Mouse (Mus musculus) limb, embryonic 10.5 days (tissue): Measurements from ENCODE around the gene Lrmda. TPM values are rescaled to one million over a fixed set of nuclear protein-coding genes. Genes with fewer than 3 reads are reported as not detected.

Source experiments
- DNase-seq: peaks from one replicate; pipeline ENCODE4 v3.0.0-alpha.2; 2017; ENCODE audit warnings: low spot score
- H3K27ac ChIP-seq: fragments of 300-500 bp; sonication (generic); 2 replicates; pipeline ENCODE4 v1.5.1; 2016; ENCODE audit warnings: mild to moderate bottlenecking
- H3K27me3 ChIP-seq: fragments of 300-500 bp; sonication (generic); 2 replicates; pipeline ENCODE4 v1.6.1; 2016; ENCODE audit warnings: low read depth, mild to moderate bottlenecking; ENCODE audit not compliant: poor library complexity, severe bottlenecking
- H3K36me3 ChIP-seq: fragments of 300-500 bp; sonication (generic); 2 replicates; pipeline ENCODE4 v1.6.1; 2016; ENCODE audit warnings: mild to moderate bottlenecking, moderate library complexity
- H3K4me1 ChIP-seq: fragments of 300-500 bp; sonication (generic); 2 replicates; pipeline ENCODE4 v1.6.1; 2016
- H3K4me3 ChIP-seq: fragments of 300-500 bp; sonication (generic); 2 replicates; pipeline ENCODE4 v1.5.1; 2016; ENCODE audit warnings: mild to moderate bottlenecking, moderate library complexity
- H3K9me3 ChIP-seq: fragments of 300-500 bp; sonication (generic); replicated peaks from 2 replicates; pipeline ENCODE4 v1.6.1; 2016; ENCODE audit warnings: mild to moderate bottlenecking
- WGBS: fragments of 180-500 bp; shearing (Covaris S2); methylation state at CpG from one replicate; pipeline ENCODE4 v1.1.7; 2016; 5-methylcytosine and 5-hydroxymethylcytosine counted together
- polyA plus RNA-seq: library from polyadenylated mRNA; unstranded; fragments of >200 nt; fragmentation: Nextera tagmentation; extraction: Ambion mirVana; gene quantifications from 2 replicates; pipeline ENCODE4 v1.2.1, GENCODE M21; 2016

Lrmda gene
- polyA plus RNA-seq, 1 experiment from 2014 or later = 0.48 TPM

GRCm38 (mm10) chr14:22279591-22279990 is 260.1 kb downstream of the Lrmda start:
- Histone ChIP-seq H3K36me3 (no peaks in the 10 kb centered on the region), H3K4me3 (no peak overlapping the region), H3K4me1 (peaks cover 23% of the 10 kb centered on the region), H3K9me3 (no peaks in the 10 kb centered on the region), H3K27me3 (peaks cover 63% of the 10 kb centered on the region), H3K27ac (no peak overlapping the region)
- WGBS = 94% methylated on average over 4 of the region's 4 CpGs
- DNase-seq = no peak

- no peak overlapping the region for H3K27ac ChIP-seq
- H3K36me3 ChIP-seq = no peaks in the 10 kb centered on the region
- 75% methylated on average over 7 of the region's 7 CpGs for WGBS
- H3K4me1 ChIP-seq = peaks cover 23% of the 10 kb centered on the region
- peaks cover 58% of the 10 kb centered on the region for H3K27me3 ChIP-seq
- no peak for DNase-seq
- H3K4me3 ChIP-seq = no peak overlapping the region
- no peaks in the 10 kb centered on the region for H3K9me3 ChIP-seq
Measured at GRCm38 (mm10) chr14:22281630-22282029, 262.1 kb downstream of the Lrmda start.

- Histone ChIP-seq H3K9me3 (no peaks in the 10 kb centered on the region), H3K4me1 (peaks cover 24% of the 10 kb centered on the region), H3K27me3 (peaks cover 68% of the 10 kb centered on the region), H3K4me3 (no peak overlapping the region), H3K36me3 (no peaks in the 10 kb centered on the region), H3K27ac (peak overlapping the region; percentile 28; the same call in 1 of the 2 replicates)
- DNase-seq = no peak
- WGBS = 61% methylated on average over 6 of the region's 6 CpGs
Measured at GRCm38 (mm10) chr14:22282847-22283246, 263.3 kb downstream of the Lrmda start.

DNA sequence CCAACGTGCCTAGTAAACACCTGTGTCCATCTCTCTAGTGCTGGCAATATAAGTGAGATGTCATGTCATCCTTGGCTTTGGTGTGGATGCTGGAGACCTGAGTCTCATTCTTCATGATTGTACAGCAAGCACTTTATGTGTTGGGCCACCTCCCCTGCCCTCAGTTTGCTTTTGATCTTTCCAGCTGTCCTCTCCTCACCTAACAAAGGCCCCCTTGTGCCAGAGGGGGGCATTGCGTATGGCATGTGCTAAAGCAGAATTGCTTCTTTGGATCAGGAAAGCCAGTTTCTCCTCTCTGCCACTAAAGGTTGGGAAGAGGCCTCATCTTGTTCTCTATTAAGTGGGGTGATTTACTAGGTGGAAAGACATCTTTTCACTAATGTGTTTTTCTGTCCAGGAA is 264.2 kb downstream of the Lrmda start:
- Histone ChIP-seq H3K4me1 (peaks cover 33% of the 10 kb centered on the region), H3K27ac (no peak overlapping the region), H3K9me3 (no peaks in the 10 kb centered on the region), H3K36me3 (no peaks in the 10 kb centered on the region), H3K27me3 (peaks cover 68% of the 10 kb centered on the region), H3K4me3 (no peak overlapping the region)
- peak; percentile 34 for DNase-seq
- 81% methylated on average over 2 of the region's 2 CpGs for WGBS

DNA sequence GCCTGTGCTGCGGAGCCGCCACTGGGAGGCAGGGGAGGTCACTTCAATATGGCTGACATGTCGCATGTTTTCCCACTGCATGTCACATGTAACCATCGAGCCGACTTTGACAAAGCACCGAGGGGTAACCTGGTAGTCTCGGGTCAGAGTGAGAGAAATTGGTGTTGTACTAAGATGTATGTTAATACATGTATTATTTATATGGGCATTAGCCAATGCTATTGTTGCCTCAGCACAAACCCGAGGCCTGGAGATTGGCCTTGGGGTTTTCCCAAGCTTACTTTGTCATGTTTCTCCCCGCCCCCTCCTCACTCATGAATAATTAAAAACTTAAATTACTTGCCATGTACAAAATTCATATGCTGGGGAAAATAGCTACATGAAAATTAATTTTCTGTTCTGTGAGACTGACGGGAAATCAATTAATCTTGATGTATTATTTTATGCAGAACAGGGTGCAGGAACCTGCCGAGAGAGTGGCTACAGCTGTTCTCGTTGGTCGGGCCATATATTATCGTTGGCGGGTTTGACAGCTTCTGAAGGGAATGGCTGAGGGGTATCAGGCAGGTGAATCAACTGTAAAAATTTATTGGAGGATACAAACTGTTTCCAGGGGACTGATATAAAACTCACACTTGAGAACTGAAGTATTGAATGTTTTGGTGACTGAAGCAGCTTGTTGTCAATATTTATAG is 265.5 kb downstream of the Lrmda start:
- 84% methylated on average over 15 of the region's 15 CpGs for WGBS
- peaks cover 45% of the 10 kb centered on the region for H3K4me1 ChIP-seq
- H3K36me3 ChIP-seq = no peaks in the 10 kb centered on the region
- no peak overlapping the region for H3K4me3 ChIP-seq
- no peak overlapping the region for H3K27ac ChIP-seq
- no peak for DNase-seq
- H3K9me3 ChIP-seq = no peaks in the 10 kb centered on the region
- peaks cover 56% of the 10 kb centered on the region for H3K27me3 ChIP-seq

DNA sequence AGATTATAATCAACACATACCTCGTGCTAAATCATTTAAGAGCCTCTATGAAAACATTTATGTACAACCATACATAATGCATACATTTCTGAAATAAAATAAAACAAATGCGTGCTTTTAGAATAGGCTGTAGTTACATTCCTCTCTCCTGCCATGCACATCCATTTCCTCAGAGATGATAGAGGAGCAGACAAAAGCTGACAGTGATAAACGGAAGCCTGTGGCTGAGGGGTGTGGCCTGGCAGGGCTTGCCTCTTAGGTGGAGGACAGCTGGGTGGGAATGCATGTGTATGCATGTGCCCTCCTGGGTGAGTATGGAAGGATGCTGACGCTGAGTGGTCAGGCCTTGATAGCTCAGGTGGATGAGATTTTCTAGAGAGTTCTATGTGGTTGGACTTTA is 266.3 kb downstream of the Lrmda start:
- 74% methylated on average over 4 of the region's 4 CpGs for WGBS
- H3K27me3 ChIP-seq = peaks cover 50% of the 10 kb centered on the region
- H3K4me1 ChIP-seq = peaks cover 46% of the 10 kb centered on the region
- no peak for DNase-seq
- no peak overlapping the region for H3K27ac ChIP-seq
- no peaks in the 10 kb centered on the region for H3K9me3 ChIP-seq
- H3K36me3 ChIP-seq = no peaks in the 10 kb centered on the region
- no peak overlapping the region for H3K4me3 ChIP-seq

DNA sequence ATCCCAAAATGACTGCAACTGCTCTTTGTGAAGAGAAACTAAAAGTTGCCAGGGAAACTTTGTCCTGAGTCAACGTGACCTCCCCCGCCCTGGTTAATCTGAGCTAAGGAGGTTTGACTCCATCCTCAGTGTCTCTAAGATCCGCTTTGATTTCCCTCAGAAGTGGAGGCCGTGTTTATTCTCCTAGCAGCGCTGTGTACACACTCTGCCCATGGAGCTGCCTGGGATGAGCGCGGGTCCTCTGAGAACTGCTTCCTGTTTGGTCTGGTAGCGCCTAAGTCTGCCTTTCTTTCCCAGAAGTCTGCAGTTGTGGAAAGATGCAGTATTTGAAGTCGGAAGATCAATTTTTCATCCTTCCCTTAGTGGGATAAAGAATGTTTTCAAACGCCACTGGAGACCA is 268.7 kb downstream of the Lrmda start:
- Histone ChIP-seq H3K4me1 (peaks cover 29% of the 10 kb centered on the region), H3K27me3 (peaks cover 58% of the 10 kb centered on the region), H3K4me3 (no peak overlapping the region), H3K27ac (no peak overlapping the region), H3K36me3 (no peaks in the 10 kb centered on the region), H3K9me3 (no peaks in the 10 kb centered on the region)
- 46% methylated on average over 10 of the region's 10 CpGs for WGBS
- DNase-seq = no peak

DNA sequence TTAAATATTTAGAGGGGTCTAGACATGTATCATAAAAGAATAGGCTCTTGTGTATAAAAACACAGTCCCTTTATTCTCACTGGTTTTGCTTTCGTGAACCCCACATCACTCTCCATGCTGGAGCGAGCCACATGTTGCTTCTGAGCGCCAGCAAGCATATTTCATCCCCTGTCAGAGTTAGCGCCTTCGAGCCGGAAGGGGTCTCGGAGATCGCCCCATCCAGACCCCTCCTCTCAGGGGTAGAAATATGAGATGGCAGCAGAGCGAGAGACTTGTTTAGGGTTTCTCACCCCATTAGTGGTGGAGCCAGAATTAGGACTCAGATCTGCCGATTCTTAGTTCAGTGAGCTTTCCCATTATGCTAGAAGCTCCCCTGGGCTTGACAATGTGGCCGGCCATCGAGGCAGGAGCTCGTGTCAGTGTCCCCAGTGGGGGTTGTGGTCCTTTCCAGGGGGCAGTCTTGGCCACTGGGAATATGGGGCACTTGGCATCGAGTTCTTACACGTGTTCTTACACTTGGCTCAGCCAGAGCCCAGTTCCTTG is 269.9 kb downstream of the Lrmda start:
- Histone ChIP-seq H3K4me3 (0 out of 2 replicates have a peak overlapping the region, but pooled peaks have one; percentile 19), H3K27ac (peak overlapping the region; percentile 1; the same call in 1 of the 2 replicates), H3K4me1 (peaks cover 23% of the 10 kb centered on the region), H3K27me3 (peaks cover 56% of the 10 kb centered on the region), H3K36me3 (no peaks in the 10 kb centered on the region), H3K9me3 (no peaks in the 10 kb centered on the region)
- DNase-seq = peak; percentile 60
- WGBS = 52% methylated on average over 15 of the region's 15 CpGs

DNA sequence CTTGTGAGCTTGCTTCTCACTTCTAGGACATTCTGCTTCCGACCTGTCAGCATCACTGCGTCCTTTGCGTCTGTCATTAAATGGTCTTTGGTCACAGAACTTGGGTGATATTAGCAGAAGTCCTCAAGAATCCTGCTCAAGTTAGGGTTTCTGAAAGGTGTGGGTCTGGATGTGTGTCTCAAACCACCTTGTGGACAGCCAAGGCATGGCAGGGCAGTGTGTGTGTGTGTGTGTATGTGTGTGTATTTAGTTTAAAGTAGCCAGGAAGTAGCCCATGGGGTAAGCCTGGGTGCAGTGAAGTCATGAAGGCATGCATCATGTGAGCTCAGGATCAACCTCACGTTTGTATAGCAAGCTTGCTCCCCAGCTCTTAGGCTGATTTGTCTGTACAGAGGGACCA is 274.9 kb downstream of the Lrmda start:
- no peak overlapping the region for H3K4me3 ChIP-seq
- no peak overlapping the region for H3K27ac ChIP-seq
- peaks cover 69% of the 10 kb centered on the region for H3K27me3 ChIP-seq
- no peaks in the 10 kb centered on the region for H3K9me3 ChIP-seq
- 79% methylated on average over 4 of the region's 4 CpGs for WGBS
- DNase-seq = no peak
- H3K36me3 ChIP-seq = no peaks in the 10 kb centered on the region
- peaks cover 22% of the 10 kb centered on the region for H3K4me1 ChIP-seq

GRCm38 (mm10) chr14:22296655-22297239 is 277.2 kb downstream of the Lrmda start:
- peaks cover 75% of the 10 kb centered on the region for H3K27me3 ChIP-seq
- H3K36me3 ChIP-seq = no peaks in the 10 kb centered on the region
- peaks cover 18% of the 10 kb centered on the region for H3K4me1 ChIP-seq
- H3K9me3 ChIP-seq = no peaks in the 10 kb centered on the region
- WGBS = 22% methylated on average over 3 of the region's 3 CpGs
- no peak overlapping the region for H3K27ac ChIP-seq
- no peak for DNase-seq
- H3K4me3 ChIP-seq = no peak overlapping the region

DNA sequence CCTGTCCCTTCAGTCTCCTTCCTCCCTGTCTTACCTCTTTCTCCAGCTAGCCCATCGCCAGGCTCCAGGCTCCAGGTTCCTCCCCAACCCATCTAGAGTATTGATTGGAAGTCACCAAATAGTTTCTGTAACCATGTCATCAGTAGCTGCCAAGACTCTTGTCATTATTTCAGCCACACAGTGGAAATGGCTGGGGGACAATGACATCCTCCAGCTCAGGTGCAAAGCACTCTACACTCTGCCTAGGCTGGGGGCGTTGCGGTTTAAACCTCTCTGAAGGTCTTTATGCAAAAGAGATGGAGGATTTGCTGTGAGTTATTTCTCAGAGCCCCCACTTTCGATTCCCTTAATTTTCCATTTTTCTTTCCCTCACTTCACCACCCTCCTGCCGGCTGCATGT is 287.2 kb downstream of the Lrmda start:
- Histone ChIP-seq H3K9me3 (no peaks in the 10 kb centered on the region), H3K4me1 (peaks cover 13% of the 10 kb centered on the region), H3K27ac (no peak overlapping the region), H3K4me3 (no peak overlapping the region), H3K36me3 (no peaks in the 10 kb centered on the region), H3K27me3 (peaks cover 70% of the 10 kb centered on the region)
- DNase-seq = no peak
- 73% methylated on average over 5 of the region's 5 CpGs for WGBS

DNA sequence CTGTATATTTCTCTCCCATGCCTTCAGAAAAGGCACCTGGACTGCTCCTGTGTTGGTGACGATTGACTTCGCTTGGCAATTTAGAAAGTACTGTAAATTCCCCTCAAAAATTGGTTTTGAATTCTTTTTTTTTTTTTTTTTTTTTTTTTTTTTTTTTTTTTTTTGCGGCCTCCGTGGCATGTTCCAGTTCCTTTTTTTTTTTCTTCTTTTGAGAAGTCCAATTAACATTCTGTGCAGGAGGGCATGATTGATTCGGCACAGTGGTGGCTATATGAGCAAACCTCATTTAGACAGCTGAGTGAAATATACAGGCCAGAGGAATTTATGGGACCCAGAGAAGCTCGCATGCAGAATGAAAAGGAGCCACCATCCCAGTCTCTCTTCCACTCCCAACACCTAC is 288.5 kb downstream of the Lrmda start:
- H3K4me1 ChIP-seq = peaks cover 4% of the 10 kb centered on the region; the same call in 1 of the 2 replicates
- WGBS = 59% methylated on average over 6 of the region's 6 CpGs
- no peaks in the 10 kb centered on the region for H3K9me3 ChIP-seq
- H3K4me3 ChIP-seq = no peak overlapping the region
- peaks cover 67% of the 10 kb centered on the region for H3K27me3 ChIP-seq
- H3K36me3 ChIP-seq = no peaks in the 10 kb centered on the region
- DNase-seq = no peak
- H3K27ac ChIP-seq = no peak overlapping the region

- Histone ChIP-seq H3K4me1 (no peaks in the 10 kb centered on the region), H3K9me3 (no peaks in the 10 kb centered on the region), H3K4me3 (no peak overlapping the region), H3K27me3 (peaks cover 5% of the 10 kb centered on the region; the same call in 1 of the 2 replicates), H3K27ac (no peak overlapping the region), H3K36me3 (no peaks in the 10 kb centered on the region)
- no peak for DNase-seq
- 93% methylated on average over 1 of the region's 1 CpGs for WGBS
Measured at GRCm38 (mm10) chr14:22323058-22323457, 303.5 kb downstream of the Lrmda start.
